ENCODE assay signal across 27 mouse cellular contexts in genomic region chr7:63977631-63978030, GRCm38 (mm10).
"Had no signal": no experiment of that assay in that cellular context is flagged by ENCODE, and none has a peak within 500 bp of the region (broad histone marks: within the 10 kb centered on the region; RNA-seq: fewer than 3 reads in every experiment).

No protein-coding gene starts in this region.

- H3K27ac ChIP-seq: gastrocnemius, adult 2 months; heart, adult 2 months; heart, embryonic 10.5 days; hindbrain, embryonic 10.5 days; hindbrain, embryonic 12.5 days; hindbrain, embryonic 14.5 days; intestine, embryonic 15.5 days; layer of hippocampus, adult 2 months; limb, embryonic 13.5 days; limb, embryonic 15.5 days; liver, embryonic 13.5 days had no signal

- H3K9ac ChIP-seq: heart, embryonic 12.5 days; hindbrain, embryonic 12.5 days; hindbrain, embryonic 14.5 days; intestine, embryonic 15.5 days; limb, embryonic 13.5 days; limb, embryonic 15.5 days; liver, embryonic 13.5 days had no signal

- H3K9me3 ChIP-seq: hindbrain, embryonic 12.5 days; intestine, embryonic 15.5 days; limb, embryonic 13.5 days; limb, embryonic 15.5 days had no signal

- H3K4me1 ChIP-seq: heart, embryonic 10.5 days; heart, embryonic 12.5 days; hindbrain, embryonic 10.5 days; hindbrain, embryonic 12.5 days; intestine, embryonic 15.5 days; limb, embryonic 13.5 days; limb, embryonic 15.5 days had no signal

- DNase-seq: gastrocnemius, adult 2 months; gastrocnemius, postnatal 10 days; gastrocnemius, postnatal 25 days; heart, adult 2 months; heart, postnatal 10 days; heart, postnatal 4 days; kidney, adult 18-20 months; kidney, adult 8-10 months; kidney, postnatal 10 days; kidney, postnatal 25 days; kidney, postnatal 4 days; layer of hippocampus, adult 9-11 months; layer of hippocampus, postnatal 36 days; left cerebral cortex, postnatal 4 days; liver, embryonic 13.5 days had no signal

- H3K36me3 ChIP-seq: heart, embryonic 10.5 days; heart, embryonic 12.5 days; hindbrain, embryonic 10.5 days; hindbrain, embryonic 12.5 days; intestine, embryonic 15.5 days; limb, embryonic 13.5 days; limb, embryonic 15.5 days; liver, embryonic 13.5 days had no signal

- H3K4me2 ChIP-seq: heart, embryonic 12.5 days; hindbrain, embryonic 12.5 days; hindbrain, embryonic 14.5 days; intestine, embryonic 15.5 days; limb, embryonic 13.5 days; limb, embryonic 15.5 days; liver, embryonic 13.5 days had no signal

- ATAC-seq: hindbrain, embryonic 16.5 days; inflammation-experienced regulatory T-cells, adult 6 months; intestine, embryonic 15.5 days; intestine, postnatal 0 days had no signal

- H3K27me3 ChIP-seq: heart, embryonic 12.5 days; hindbrain, embryonic 12.5 days; intestine, embryonic 15.5 days; limb, embryonic 13.5 days; limb, embryonic 15.5 days; liver, embryonic 13.5 days had no signal

- H3K4me3 ChIP-seq: gastrocnemius, adult 2 months; heart, adult 2 months; heart, embryonic 10.5 days; heart, embryonic 12.5 days; hindbrain, embryonic 10.5 days; hindbrain, embryonic 12.5 days; intestine, embryonic 15.5 days; layer of hippocampus, adult 2 months; limb, embryonic 13.5 days; limb, embryonic 15.5 days; liver, embryonic 13.5 days had no signal
